Mouse (Mus musculus): Measurements from ENCODE around the gene Babam2.

The Babam2 gene

DNA sequence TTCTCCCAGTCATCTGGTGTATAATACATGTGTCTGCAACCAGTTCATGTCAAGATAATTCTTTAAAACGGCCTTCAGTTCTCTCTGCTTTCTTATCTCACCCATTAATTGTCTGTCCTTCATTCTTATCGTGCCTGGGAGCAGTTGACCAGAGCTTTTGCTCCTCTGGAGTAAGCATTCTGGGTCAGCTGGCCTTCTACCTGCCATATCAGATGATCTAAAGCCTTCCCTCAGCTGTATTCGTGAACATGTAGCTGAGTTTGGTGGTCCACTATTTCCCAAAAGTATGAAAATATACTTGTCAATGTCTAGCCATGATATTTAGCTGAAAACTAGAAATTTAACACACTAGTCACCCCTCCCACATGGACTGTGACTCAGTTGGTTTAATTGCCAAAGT is 304.3 kb downstream of the Babam2 start:
- DNase-seq, result no peak

- DNase-seq, result no peak
These were observed 310.9 kb downstream of the Babam2 start for GRCm38 (mm10) chr5:32008401-32008800.

DNA sequence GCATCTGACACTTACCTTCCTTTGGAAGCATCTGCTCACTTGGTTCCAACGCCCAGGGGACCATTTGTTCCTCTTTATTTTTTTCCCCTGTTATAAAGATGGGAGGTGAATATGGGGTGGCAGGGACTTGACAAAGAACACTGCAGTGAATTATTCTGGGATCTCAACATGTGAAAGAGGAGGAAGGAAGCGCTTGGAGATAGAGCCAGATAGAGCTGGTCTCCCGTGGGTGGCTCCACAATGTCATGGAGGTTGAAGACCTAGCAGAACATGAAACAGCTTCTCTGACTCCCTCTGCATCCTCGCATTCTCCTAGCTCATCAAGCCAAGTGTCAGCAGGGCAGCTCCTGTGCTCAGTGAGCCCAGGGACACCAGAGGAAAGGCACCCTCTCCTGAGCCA is 312.6 kb downstream of the Babam2 start:
- DNase-seq, result no peak

DNA sequence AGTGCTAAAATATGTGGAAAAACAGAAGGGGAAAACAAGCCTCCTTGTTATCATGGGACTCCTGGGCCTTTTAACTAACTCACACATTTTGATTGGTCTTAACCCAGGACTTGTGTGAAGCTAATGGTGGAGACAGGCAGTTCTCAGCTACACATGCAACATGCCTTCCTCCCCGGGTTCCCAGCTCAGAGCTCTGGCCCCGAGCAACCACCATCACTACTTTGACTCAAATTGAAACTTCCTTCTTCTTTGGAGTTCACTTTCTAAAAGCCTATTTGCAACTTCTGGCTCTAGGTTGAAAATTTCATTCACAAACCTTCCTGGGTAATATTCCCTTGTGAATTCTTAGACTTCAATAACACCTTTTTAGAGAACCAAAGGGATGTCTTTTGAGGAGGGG is 315.6 kb downstream of the Babam2 start:
- no peak for DNase-seq

DNA sequence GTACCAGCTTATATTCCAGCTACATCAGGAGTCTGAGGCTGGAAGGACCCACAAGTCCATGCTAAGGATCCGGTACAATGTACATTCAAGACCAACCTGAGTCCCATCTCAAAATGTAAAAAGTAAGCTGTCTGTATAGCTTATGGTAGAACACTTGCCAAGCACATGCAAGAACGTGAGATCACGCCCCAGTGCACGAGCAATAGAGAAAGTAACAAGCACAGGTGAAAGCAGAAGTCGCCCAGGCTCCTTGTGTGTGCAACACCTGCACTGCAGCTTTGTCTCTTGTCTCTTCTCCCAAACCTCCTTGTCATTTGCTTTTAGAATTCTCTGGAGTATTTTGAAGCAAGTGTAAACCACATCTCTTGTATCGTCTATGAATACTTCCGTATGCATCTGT is 317.3 kb downstream of the Babam2 start:
- DNase-seq, result no peak

DNA sequence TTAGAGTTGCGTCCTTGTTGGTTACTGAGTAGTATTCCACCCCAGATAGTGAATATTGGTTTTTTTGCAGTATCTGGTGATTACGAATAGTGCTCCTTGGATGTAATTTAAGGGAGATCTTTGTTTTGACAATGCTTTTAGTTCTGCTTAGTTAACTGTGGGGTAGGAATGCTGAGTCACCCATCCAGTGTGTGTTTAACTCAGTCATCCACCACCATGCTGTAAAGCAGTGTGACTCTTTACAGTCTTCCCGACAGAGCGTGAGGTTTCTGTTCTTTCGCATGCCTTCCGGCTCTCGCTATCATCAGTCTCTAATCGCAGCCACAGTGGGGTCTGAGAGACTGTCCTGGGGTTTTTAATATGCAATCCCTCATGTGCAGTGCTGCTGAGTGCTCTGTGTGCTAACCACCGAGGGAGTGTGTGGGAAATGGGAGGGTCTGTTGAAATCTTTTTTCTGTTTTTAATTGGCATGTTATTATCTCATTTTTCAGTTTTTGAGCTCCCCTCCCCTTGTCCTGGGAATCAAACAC is 318.5 kb downstream of the Babam2 start:
- no peak for DNase-seq

DNA sequence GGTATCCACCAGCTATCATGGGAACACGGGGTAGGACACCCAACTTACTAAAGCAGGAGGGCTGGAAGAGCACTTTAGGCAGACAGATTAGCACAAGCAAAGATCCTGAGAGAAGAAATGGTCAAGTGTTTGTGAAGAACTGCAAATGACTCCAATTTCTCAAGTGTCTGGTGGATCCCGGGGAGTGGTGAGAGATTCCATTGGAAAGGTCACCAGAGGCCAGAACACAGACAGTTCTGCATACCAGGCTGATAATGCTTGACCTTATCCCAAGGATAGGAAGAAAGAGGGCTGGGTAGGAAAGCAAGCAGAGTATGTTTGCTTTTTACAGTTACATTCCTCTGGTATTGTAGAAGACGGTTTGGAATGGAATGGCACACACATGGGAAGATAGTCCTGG is 320.2 kb downstream of the Babam2 start:
- no peak for DNase-seq

GRCm38 (mm10) chr5:32018276-32018675 is 320.8 kb downstream of the Babam2 start:
- DNase-seq, result no peak

GRCm38 (mm10) chr5:32029834-32030433 is 332.4 kb downstream of the Babam2 start:
- DNase-seq, result no peak

- DNase-seq, result no peak
These were observed 335.7 kb downstream of the Babam2 start for GRCm38 (mm10) chr5:32033185-32033584.

DNA sequence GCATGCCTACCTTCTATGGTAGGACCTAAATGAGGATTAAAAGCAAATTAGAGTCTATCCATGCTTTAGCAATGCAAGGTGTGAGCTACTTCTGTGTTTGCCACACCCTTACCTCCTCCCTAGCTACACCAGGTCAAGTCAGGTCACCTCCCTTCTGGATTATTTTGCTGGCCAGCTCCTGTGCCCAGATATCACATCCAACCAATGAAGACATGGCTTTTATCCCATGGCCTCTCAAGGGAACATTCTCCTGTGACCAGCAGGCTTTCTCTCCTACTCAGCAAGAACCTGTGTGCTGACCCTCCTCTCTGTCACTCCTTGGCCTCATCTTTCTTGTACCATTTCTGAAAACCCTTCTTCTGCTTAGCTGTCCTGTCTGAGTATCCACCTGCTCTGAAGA is 336.1 kb downstream of the Babam2 start:
- DNase-seq, result no peak

- DNase-seq, result no peak
These were observed 337.1 kb downstream of the Babam2 start for GRCm38 (mm10) chr5:32034475-32035054.

DNA sequence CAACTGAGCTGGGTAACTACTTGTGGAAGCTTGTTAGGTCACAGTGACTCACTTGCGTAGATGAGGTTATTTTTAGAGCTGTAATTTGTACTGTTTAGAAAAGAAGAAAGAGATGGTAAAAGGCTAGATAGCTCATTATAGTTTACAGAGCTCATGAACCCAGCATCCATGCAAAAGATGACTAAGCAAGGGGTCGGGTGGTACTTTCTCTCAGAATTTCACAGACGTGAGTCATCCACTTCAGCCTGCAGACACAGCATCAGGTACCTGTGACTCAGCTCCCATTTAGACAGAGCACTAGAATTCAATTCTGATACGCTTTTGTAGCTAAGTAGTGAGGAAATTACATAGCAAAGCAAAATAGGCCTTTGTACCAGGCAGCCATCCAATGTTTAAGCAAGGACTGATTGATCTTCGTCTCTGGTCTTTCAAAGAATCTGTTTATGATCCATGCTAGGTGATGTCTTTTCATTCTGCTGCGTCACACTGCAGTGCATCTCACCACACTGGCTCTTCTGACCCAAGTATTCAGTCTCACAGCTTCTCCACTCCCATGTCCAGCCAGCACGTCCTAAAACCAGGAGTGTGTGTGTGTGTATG is 338.3 kb downstream of the Babam2 start:
- DNase-seq, result no peak

GRCm38 (mm10) chr5:32036896-32037295 is 339.4 kb downstream of the Babam2 start:
- no peak for DNase-seq

GRCm38 (mm10) chr5:32037546-32037945 is 340.1 kb downstream of the Babam2 start:
- DNase-seq, result no peak

- DNase-seq, result no peak
These were observed 341.5 kb downstream of the Babam2 start for GRCm38 (mm10) chr5:32038994-32039393.

DNA sequence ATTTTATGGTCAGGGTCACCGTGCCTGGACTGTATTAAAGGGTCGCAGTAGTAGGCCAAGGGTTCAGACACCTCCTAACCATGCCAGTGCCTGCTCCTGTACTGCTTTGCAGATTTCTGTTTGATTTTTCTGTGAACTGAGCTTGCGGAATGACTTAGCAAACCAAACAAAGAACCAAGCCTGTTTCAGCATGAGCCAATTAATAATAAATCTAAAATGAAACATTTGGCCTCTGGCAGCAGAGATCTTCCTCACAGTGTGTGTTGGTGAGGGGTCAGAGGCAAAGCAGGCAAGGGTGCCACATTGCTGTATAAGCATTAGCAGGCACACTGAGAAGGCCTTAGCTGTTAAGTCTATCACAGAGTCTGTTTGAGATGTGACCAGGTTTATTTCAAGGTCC is 342.0 kb downstream of the Babam2 start:
- no peak for DNase-seq

DNA sequence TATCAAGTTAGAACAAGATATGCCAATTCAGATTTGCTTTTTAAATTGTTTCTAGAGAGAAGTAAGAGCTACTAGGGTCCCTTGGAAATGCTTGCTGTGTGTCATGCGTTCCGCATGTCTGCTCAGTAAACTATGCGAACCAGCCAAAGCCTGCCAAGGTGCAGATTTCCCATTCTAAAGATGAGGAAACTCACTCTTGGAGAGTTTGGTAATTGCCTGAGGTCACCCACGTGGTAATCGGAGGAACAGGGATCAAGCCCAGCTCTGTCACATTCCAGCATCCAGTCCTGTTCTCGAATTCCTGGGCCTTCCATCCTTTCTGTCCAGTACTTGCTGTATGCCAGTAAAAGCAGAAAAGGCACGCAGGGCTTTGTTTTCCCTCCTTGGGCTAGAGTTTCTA is 345.7 kb downstream of the Babam2 start:
- DNase-seq, result no peak

DNA sequence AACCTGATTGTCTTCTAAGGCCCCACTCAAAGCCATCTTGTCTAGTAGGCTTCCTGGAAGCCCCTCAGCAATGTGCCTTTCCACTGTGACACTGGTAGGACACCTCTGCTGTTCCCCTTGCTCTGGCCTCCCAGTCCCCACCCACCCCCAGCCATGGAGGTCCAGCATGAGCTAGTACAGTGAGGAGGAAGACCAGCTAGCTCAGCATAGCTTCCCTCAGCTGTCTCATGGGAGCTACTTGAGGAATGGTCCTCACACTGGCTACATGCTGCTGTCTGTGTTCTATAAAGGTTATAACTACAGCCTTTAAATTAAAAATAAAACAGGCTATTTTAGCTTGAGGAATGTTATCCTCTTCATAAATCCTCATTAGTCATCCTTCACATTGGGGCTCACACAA is 346.5 kb downstream of the Babam2 start:
- DNase-seq, result no peak

DNA sequence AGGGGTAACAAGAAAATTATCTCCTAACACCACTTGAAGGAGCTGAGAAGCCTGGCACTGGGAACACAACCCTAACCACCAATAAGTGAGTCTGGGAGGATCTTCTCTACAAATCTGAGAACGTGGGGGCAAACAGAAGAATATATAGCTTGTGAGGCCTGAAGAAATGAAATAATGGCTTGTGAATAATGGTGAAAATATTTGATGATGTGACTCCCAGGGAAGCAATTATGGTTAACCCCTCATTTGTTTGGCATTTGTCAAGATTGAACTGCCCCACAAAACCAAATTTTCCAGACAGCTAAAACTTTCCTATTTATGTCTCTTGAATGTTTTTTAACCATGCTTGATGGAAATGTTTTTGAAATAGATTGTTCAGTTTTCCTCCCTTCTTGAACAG is 354.4 kb downstream of the Babam2 start:
- DNase-seq, result no peak

DNA sequence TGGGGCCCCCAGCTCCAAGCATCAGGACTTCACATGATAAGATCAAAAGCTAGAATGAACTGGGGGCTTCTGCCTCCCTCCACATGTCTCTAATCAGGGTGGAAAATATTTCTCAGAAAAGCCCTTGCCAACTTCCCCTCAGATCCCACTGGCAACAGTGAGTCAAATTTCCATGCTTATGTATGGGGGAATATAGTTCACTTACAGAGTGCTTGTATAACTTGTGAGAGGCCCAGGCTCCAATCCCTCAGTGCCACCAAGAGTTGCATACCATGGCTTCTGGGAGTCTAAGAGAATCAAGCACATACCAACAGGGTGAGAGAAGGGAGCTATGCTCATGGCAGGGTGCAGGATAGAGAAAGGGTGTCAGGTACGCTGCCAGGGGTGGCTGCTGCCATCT is 355.0 kb downstream of the Babam2 start:
- DNase-seq, result no peak

DNA sequence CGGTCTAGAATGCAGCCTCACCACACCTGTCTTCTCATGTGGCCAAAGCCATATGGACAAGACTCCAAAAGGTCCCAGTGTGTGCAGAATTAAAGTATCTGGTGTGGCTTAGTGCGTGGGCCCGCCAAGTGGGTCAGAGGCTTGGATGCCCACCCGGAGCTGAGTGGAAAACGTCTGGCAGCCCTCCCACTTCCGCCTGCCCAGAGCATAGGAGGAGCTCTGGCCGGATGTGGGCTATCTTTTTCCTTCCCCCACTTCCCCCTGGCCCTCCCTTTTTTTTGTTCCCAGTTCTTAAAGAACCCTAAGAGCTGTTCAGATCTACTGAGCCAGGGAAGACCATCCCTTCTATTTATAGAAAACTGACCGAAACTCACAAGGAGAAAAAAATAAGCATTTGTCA is 356.0 kb downstream of the Babam2 start:
- DNase-seq, result no peak

GRCm38 (mm10) chr5:32055676-32056075 is 358.2 kb downstream of the Babam2 start:
- DNase-seq, result no peak

DNA sequence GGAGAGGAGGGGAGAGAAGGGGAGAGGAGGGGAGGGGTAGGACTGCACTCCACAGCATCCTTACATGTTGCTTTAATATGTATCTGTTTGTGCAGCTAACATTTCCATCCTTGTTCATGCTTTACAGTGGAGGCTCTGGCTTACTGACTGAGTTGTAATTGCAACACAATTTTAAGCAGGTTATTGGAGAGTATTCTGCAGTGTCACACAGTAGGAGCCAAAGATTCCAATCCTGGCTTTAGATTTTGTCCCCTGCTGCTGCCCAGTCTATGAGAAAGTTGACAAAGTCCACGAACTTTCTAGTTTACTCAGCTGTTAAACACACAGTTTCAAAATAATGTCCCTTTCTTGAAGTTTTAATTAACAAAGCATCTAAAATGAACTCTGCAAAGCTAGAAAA is 358.6 kb downstream of the Babam2 start:
- DNase-seq, result no peak
